Mouse (Mus musculus) kidney, embryonic 15.5 days (tissue): ENCODE results near the gene Rnf222. TPM values are rescaled to one million over a fixed set of nuclear protein-coding genes. Genes with fewer than 3 reads are reported as not detected.
"Not testable (repeated sequence)": the region's sequence is repeated elsewhere in the genome, so short reads cannot be mapped to it uniquely, and the experiment has no call there.

Source experiments
- ATAC-seq: fragments of 200-750 bp; cut with Nextera tagmentation; replicated peaks from 2 replicates; pipeline ENCODE4 v1.8.0; 2017; ENCODE audit warnings: moderate TSS enrichment; ENCODE audit not compliant: low FRiP score
- H3K27ac ChIP-seq: fragments of 300-500 bp; sonication (generic); 2 replicates; pipeline ENCODE4 v1.5.1; 2015; ENCODE audit warnings: mild to moderate bottlenecking, inconsistent platforms
- H3K27me3 ChIP-seq: fragments of 300-500 bp; sonication (generic); 2 replicates; pipeline ENCODE4 v1.6.1; 2015; ENCODE audit warnings: inconsistent platforms
- H3K36me3 ChIP-seq: fragments of 300-500 bp; sonication (generic); 2 replicates; pipeline ENCODE4 v1.6.1; 2015; ENCODE audit warnings: inconsistent platforms
- H3K4me1 ChIP-seq: fragments of 300-500 bp; sonication (generic); 2 replicates; pipeline ENCODE4 v1.6.1; 2015; ENCODE audit warnings: inconsistent platforms
- H3K4me2 ChIP-seq: fragments of 300-500 bp; sonication (generic); 2 replicates; pipeline ENCODE4 v1.6.1; 2015; ENCODE audit warnings: moderate library complexity, mild to moderate bottlenecking, inconsistent platforms
- H3K4me3 ChIP-seq: fragments of 300-500 bp; sonication (generic); replicated peaks from 2 replicates; pipeline ENCODE4 v1.5.1; 2015; ENCODE audit warnings: mild to moderate bottlenecking, inconsistent platforms
- H3K9ac ChIP-seq: fragments of 300-500 bp; sonication (generic); 2 replicates; pipeline ENCODE4 v1.6.1; 2015; ENCODE audit warnings: mild to moderate bottlenecking, inconsistent platforms
- H3K9me3 ChIP-seq: fragments of 300-500 bp; sonication (generic); replicated peaks from 2 replicates; pipeline ENCODE4 v1.6.1; 2016; ENCODE audit warnings: inconsistent platforms
- WGBS: fragments of 180-500 bp; shearing (Covaris S2); methylation state at CpG from one replicate; pipeline ENCODE4 v1.1.7; 2015; ENCODE audit warnings: mixed read lengths; 5-methylcytosine and 5-hydroxymethylcytosine counted together
- polyA plus RNA-seq: library from polyadenylated mRNA; unstranded; fragments of >200 nt; fragmentation: Nextera tagmentation; extraction: Ambion mirVana; gene quantifications from 2 replicates; pipeline ENCODE4 v1.2.1, GENCODE M21; 2015

Gene Rnf222
- polyA plus RNA-seq, 1 experiment from 2014 or later: 0.18 TPM

GRCm38 (mm10) chr11:68923191-68923590, 34.8 kb downstream of the Rnf222 start:
- Histone ChIP-seq H3K4me3 (no peak overlapping the region), H3K36me3 (no peaks in the 10 kb centered on the region), H3K4me2 (no peak overlapping the region), H3K27ac (no peak overlapping the region), H3K27me3 (no peaks in the 10 kb centered on the region), H3K9ac (no peak overlapping the region), H3K9me3 (no peaks in the 10 kb centered on the region), H3K4me1 (peaks cover 14% of the 10 kb centered on the region)
- WGBS: 67% methylated on average over 3 of the region's 3 CpGs
- ATAC-seq: no peak

GRCm38 (mm10) chr11:68924749-68925148, 36.4 kb downstream of the Rnf222 start:
- Histone ChIP-seq H3K36me3 (no peaks in the 10 kb centered on the region), H3K4me2 (no peak overlapping the region), H3K4me3 (no peak overlapping the region), H3K9me3 (no peaks in the 10 kb centered on the region), H3K9ac (no peak overlapping the region), H3K27ac (no peak overlapping the region), H3K27me3 (no peaks in the 10 kb centered on the region), H3K4me1 (peaks cover 14% of the 10 kb centered on the region)
- ATAC-seq: no peak
- 83% methylated on average over 2 of the region's 2 CpGs for WGBS

GRCm38 (mm10) chr11:68926981-68927380, 38.6 kb downstream of the Rnf222 start, which contains the start of gene Odf4:
TSS of gene Odf4 (minus strand) at chr11:68927081.
- Histone ChIP-seq H3K27ac (no peak within 1 kb of the TSS), H3K4me3 (no peak within 1 kb of the TSS), H3K27me3 (no peaks in the 10 kb centered on the region), H3K4me1 (peaks cover 8% of the 10 kb centered on the region), H3K4me2 (no peak within 1 kb of the TSS), H3K9me3 (no peaks in the 10 kb centered on the region), H3K36me3 (no peaks in the 10 kb centered on the region), H3K9ac (no peak within 1 kb of the TSS)
- WGBS: 71% methylated on average over 3 of the region's 3 CpGs
- no peak for ATAC-seq

- Histone ChIP-seq H3K4me1 (no peaks in the 10 kb centered on the region), H3K4me2 (no peak overlapping the region), H3K27ac (no peak overlapping the region), H3K27me3 (no peaks in the 10 kb centered on the region), H3K36me3 (no peaks in the 10 kb centered on the region), H3K9me3 (no peaks in the 10 kb centered on the region), H3K4me3 (no peak overlapping the region), H3K9ac (no peak overlapping the region)
- ATAC-seq: no peak
- 84% methylated on average over 6 of the region's 6 CpGs for WGBS
Measured at GRCm38 (mm10) chr11:68929947-68930346, 41.6 kb downstream of the Rnf222 start.

GRCm38 (mm10) chr11:68933885-68934507, 45.6 kb downstream of the Rnf222 start:
- no peak overlapping the region for H3K9ac ChIP-seq
- ATAC-seq: no peak
- H3K27me3 ChIP-seq: no peaks in the 10 kb centered on the region
- no peaks in the 10 kb centered on the region for H3K36me3 ChIP-seq
- 0 out of 2 replicates have a peak, but pooled peaks cover under 1% of the 10 kb centered on the region for H3K4me1 ChIP-seq
- no peaks in the 10 kb centered on the region for H3K9me3 ChIP-seq
- no peak overlapping the region for H3K4me3 ChIP-seq
- WGBS: 80% methylated on average over 5 of the region's 5 CpGs
- no peak overlapping the region for H3K27ac ChIP-seq
- no peak overlapping the region for H3K4me2 ChIP-seq

GRCm38 (mm10) chr11:68936951-68937350, 48.6 kb downstream of the Rnf222 start:
- H3K27ac ChIP-seq, H3K4me1 ChIP-seq, ATAC-seq, H3K36me3 ChIP-seq, H3K9me3 ChIP-seq, H3K4me3 ChIP-seq, H3K27me3 ChIP-seq, H3K9ac ChIP-seq, H3K4me2 ChIP-seq: not testable (repeated sequence)
- 90% methylated on average over 4 of the region's 4 CpGs for WGBS

GRCm38 (mm10) chr11:68939451-68940304, 51.3 kb downstream of the Rnf222 start:
- no peaks in the 10 kb centered on the region for H3K9me3 ChIP-seq
- no peaks in the 10 kb centered on the region for H3K27me3 ChIP-seq
- 2% methylated on average over 16 of the region's 16 CpGs for WGBS
- peaks cover 11% of the 10 kb centered on the region; the same call in 1 of the 2 replicates for H3K36me3 ChIP-seq
- peak overlapping the region; percentile 39 for H3K9ac ChIP-seq
- H3K4me2 ChIP-seq: peak overlapping the region; percentile 59
- peaks cover 16% of the 10 kb centered on the region; the same call in 1 of the 2 replicates for H3K4me1 ChIP-seq
- H3K4me3 ChIP-seq: peak overlapping the region; percentile 50
- peak; percentile 98 for ATAC-seq
- peak overlapping the region; percentile 85 for H3K27ac ChIP-seq

- H3K9ac ChIP-seq: peak overlapping the region; percentile 39
- 35% methylated on average over 4 of the region's 4 CpGs for WGBS
- H3K27me3 ChIP-seq: no peaks in the 10 kb centered on the region
- H3K9me3 ChIP-seq: no peaks in the 10 kb centered on the region
- ATAC-seq: 0 out of 2 replicates have a peak, but pooled peaks have one; percentile 42
- H3K4me1 ChIP-seq: peaks cover 16% of the 10 kb centered on the region; the same call in 1 of the 2 replicates
- peaks cover 13% of the 10 kb centered on the region; the same call in 1 of the 2 replicates for H3K36me3 ChIP-seq
- H3K27ac ChIP-seq: peak overlapping the region; percentile 85
- peak overlapping the region; percentile 50 for H3K4me3 ChIP-seq
- H3K4me2 ChIP-seq: peak overlapping the region; percentile 59
Measured at GRCm38 (mm10) chr11:68940516-68940915, 52.2 kb downstream of the Rnf222 start.

GRCm38 (mm10) chr11:68942731-68943130, 54.4 kb downstream of the Rnf222 start:
- no peak overlapping the region; the same call in 1 of the 2 replicates for H3K27ac ChIP-seq
- no peak overlapping the region for H3K4me2 ChIP-seq
- H3K27me3 ChIP-seq: peaks cover 16% of the 10 kb centered on the region
- H3K4me1 ChIP-seq: peaks cover 28% of the 10 kb centered on the region
- no peak overlapping the region for H3K9ac ChIP-seq
- ATAC-seq: no peak
- H3K36me3 ChIP-seq: peaks cover 13% of the 10 kb centered on the region; the same call in 1 of the 2 replicates
- no peak overlapping the region for H3K4me3 ChIP-seq
- WGBS: 78% methylated on average over 8 of the region's 8 CpGs
- no peaks in the 10 kb centered on the region for H3K9me3 ChIP-seq

- ATAC-seq: no peak
- Histone ChIP-seq H3K4me1 (peaks cover 25% of the 10 kb centered on the region), H3K27me3 (peaks cover 21% of the 10 kb centered on the region), H3K9ac (no peak overlapping the region), H3K4me3 (no peak overlapping the region), H3K27ac (no peak overlapping the region), H3K4me2 (no peak overlapping the region), H3K36me3 (peaks cover 13% of the 10 kb centered on the region; the same call in 1 of the 2 replicates), H3K9me3 (no peaks in the 10 kb centered on the region)
- 84% methylated on average over 2 of the region's 2 CpGs for WGBS
Measured at GRCm38 (mm10) chr11:68945245-68945644, 56.9 kb downstream of the Rnf222 start.
